Mouse (Mus musculus) limb, embryonic 14.5 days (tissue): ENCODE data around the gene Mxd1. TPM values are rescaled to one million over a fixed set of nuclear protein-coding genes. Genes with fewer than 3 reads are reported as not detected.

Experiments used
- ATAC-seq: fragments of 200-750 bp; cut with Nextera tagmentation; 2 replicates; pipeline ENCODE4 v1.8.0; 2017; ENCODE audit warnings: low read depth, moderate number of reproducible peaks, moderate TSS enrichment; ENCODE audit not compliant: low FRiP score
- DNase-seq: peaks from one replicate; pipeline ENCODE4 v3.0.0-alpha.2; 2015; ENCODE audit warnings: low spot score
- H3K27ac ChIP-seq: fragments of 300-500 bp; sonication (generic); replicated peaks from 2 replicates; pipeline ENCODE4 v1.5.1; 2014; ENCODE audit warnings: low read depth, mild to moderate bottlenecking, low read length, moderate library complexity, mixed read lengths
- H3K27me3 ChIP-seq: fragments of 300-500 bp; sonication (generic); 2 replicates; pipeline ENCODE4 v1.6.1; 2014; ENCODE audit warnings: low read length, mixed read lengths; ENCODE audit not compliant: control insufficient read depth, insufficient read depth
- H3K36me3 ChIP-seq: fragments of 300-500 bp; sonication (generic); 2 replicates; pipeline ENCODE4 v1.6.1; 2014; ENCODE audit warnings: mild to moderate bottlenecking, low read length, moderate library complexity, mixed read lengths; ENCODE audit not compliant: control insufficient read depth, insufficient read depth
- H3K4me1 ChIP-seq: fragments of 300-500 bp; sonication (generic); 2 replicates; pipeline ENCODE4 v1.6.1; 2014; ENCODE audit warnings: antibody characterized with exemption, low read length, mixed read lengths; ENCODE audit not compliant: control insufficient read depth, insufficient read depth
- H3K4me2 ChIP-seq: fragments of 300-500 bp; sonication (generic); replicated peaks from 2 replicates; pipeline ENCODE4 v1.6.1; 2014; ENCODE audit warnings: low read depth, mild to moderate bottlenecking, low read length, moderate library complexity; ENCODE audit not compliant: severe bottlenecking
- H3K4me3 ChIP-seq: fragments of 300-500 bp; sonication (generic); replicated peaks from 2 replicates; pipeline ENCODE4 v1.5.1; 2014; ENCODE audit warnings: low read length
- H3K9ac ChIP-seq: fragments of 300-500 bp; sonication (generic); 2 replicates; pipeline ENCODE4 v1.6.1; 2014; ENCODE audit warnings: mild to moderate bottlenecking, low read depth, low read length, moderate library complexity; ENCODE audit not compliant: severe bottlenecking
- H3K9me3 ChIP-seq: fragments of 300-500 bp; sonication (generic); 2 replicates; pipeline ENCODE4 v1.6.1; 2016; ENCODE audit warnings: low read length; ENCODE audit not compliant: control insufficient read depth
- POLR2A ChIP-seq: fragments of 200-500 bp; IDR thresholded peaks from 2 replicates; pipeline ENCODE4 v1.8.0; 2012; ENCODE audit warnings: inconsistent platforms, mild to moderate bottlenecking, moderate library complexity, borderline replicate concordance; ENCODE audit not compliant: insufficient read depth, insufficient read length; ENCODE audit errors: extremely low read depth
- WGBS: fragments of 180-500 bp; shearing (Covaris S2); extraction: QIAGEN DNeasy Blood & Tissue Kit; methylation state at CpG from one replicate; pipeline ENCODE4 v1.1.7; 2014; 5-methylcytosine and 5-hydroxymethylcytosine counted together
- polyA plus RNA-seq, 2 experiments: library from polyadenylated mRNA; depleted of rRNA in 1 of 2; stranded (reverse) in 1 of 2; unstranded in 1 of 2; fragments of >200 nt; fragmentation: Nextera tagmentation in 1 of 2; extraction: Ambion mirVana in 1 of 2; gene quantifications; 2 replicates each; pipeline versions ENCODE4 v1.2.1 to v1.2.3; 2012 to 2014

The Mxd1 gene
- polyA plus RNA-seq, 2 experiments: 10.7 to 11.7 TPM

GRCm38 (mm10) chr6:86636495-86636894 lies 32.5 kb downstream of the Mxd1 start:
- no peak overlapping the region for H3K27ac ChIP-seq
- H3K27me3 ChIP-seq: no peaks in the 10 kb centered on the region
- H3K9ac ChIP-seq: no peak overlapping the region
- no peak for DNase-seq
- no peak for TF ChIP-seq POLR2A
- no peaks in the 10 kb centered on the region for H3K36me3 ChIP-seq
- H3K4me2 ChIP-seq: no peak overlapping the region
- no peak overlapping the region for H3K4me3 ChIP-seq
- no peaks in the 10 kb centered on the region for H3K4me1 ChIP-seq
- 62% methylated on average over 2 of the region's 2 CpGs for WGBS
- no peaks in the 10 kb centered on the region for H3K9me3 ChIP-seq
- no peak for ATAC-seq

DNA sequence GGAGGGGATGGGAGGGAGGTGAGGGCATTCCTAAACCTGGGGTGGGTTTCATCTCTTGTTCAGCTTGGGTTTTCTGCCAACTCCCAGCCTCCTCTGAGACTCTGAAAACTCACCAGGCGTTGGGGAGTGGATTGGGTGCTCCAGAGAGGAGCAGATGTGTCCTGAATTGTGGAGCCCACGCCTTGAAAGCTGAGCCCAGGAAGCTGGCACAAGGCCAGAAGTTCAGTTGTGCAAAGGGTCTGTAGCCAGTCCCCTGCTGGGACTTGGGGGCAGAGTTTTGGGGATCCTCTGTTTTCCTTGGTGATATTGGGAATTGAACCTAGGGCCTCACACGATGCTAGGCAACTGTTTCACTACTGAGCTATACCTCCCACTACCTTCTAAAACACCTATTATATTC lies 38.8 kb downstream of the Mxd1 start:
- ATAC-seq: no peak
- no peak for DNase-seq
- WGBS: 72% methylated on average over 3 of the region's 3 CpGs

GRCm38 (mm10) chr6:86627946-86628345 lies 41.0 kb downstream of the Mxd1 start, which contains the start of gene Asprv1:
Asprv1 (plus strand) TSS chr6:86628164.
- Histone ChIP-seq H3K9ac (no peak within 1 kb of the TSS), H3K27me3 (no peaks in the 10 kb centered on the region), H3K4me2 (no peak within 1 kb of the TSS), H3K36me3 (no peaks in the 10 kb centered on the region), H3K4me1 (peaks cover 19% of the 10 kb centered on the region), H3K9me3 (no peaks in the 10 kb centered on the region), H3K4me3 (no peak within 1 kb of the TSS), H3K27ac (no peak within 1 kb of the TSS)
- ATAC-seq: no peak
- TF ChIP-seq POLR2A: no peak
- DNase-seq: no peak
- WGBS: 57% methylated on average over 10 of the region's 10 CpGs

More for the DNA sequence above, 38.8 kb downstream of the Mxd1 start:
- Histone ChIP-seq H3K4me1 (no peaks in the 10 kb centered on the region), H3K4me3 (no peak overlapping the region), H3K9me3 (no peaks in the 10 kb centered on the region), H3K9ac (no peak overlapping the region), H3K27me3 (no peaks in the 10 kb centered on the region), H3K27ac (no peak overlapping the region), H3K36me3 (no peaks in the 10 kb centered on the region), H3K4me2 (no peak overlapping the region)
- TF ChIP-seq POLR2A: no peak

GRCm38 (mm10) chr6:86624074-86625030 lies 44.6 kb downstream of the Mxd1 start:
- DNase-seq: peak; percentile 80
- Histone ChIP-seq H3K4me1 (peaks cover 19% of the 10 kb centered on the region), H3K9me3 (no peaks in the 10 kb centered on the region), H3K4me2 (peak overlapping the region; percentile 11; the same call in 1 of the 2 replicates), H3K27ac (peak overlapping the region; percentile 54), H3K4me3 (no peak overlapping the region), H3K36me3 (no peaks in the 10 kb centered on the region), H3K27me3 (0 out of 2 replicates have a peak, but pooled peaks cover 9% of the 10 kb centered on the region), H3K9ac (no peak overlapping the region)
- 17% methylated on average over 18 of the region's 18 CpGs for WGBS
- no peak for TF ChIP-seq POLR2A
- peak; percentile 69 for ATAC-seq

DNA sequence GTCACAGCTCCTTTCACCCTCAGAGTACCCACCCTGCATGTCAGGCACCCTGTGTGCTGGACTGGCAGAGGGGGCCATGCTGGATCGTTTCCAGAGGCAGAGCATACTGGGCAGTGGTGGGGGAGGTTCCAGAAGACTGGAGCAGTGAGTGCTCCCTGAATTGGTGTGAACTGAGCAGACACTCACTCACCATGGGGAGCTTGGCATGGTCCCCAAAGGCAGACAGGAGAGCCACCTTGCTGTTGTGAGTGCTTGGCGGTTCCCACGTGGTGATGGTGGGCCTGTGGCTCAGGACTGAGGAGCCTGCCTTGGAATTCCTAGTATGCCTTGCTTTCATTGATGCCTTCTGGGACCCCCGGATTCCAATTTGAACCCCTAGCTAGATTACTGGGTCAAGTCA lies 45.8 kb downstream of the Mxd1 start:
- H3K9ac ChIP-seq: no peak overlapping the region
- peaks cover 19% of the 10 kb centered on the region for H3K4me1 ChIP-seq
- WGBS: 60% methylated on average over 4 of the region's 4 CpGs
- TF ChIP-seq POLR2A: no peak
- DNase-seq (no peak), ATAC-seq (no peak)
- H3K4me2 ChIP-seq: no peak overlapping the region
- H3K27ac ChIP-seq: no peak overlapping the region
- no peaks in the 10 kb centered on the region for H3K36me3 ChIP-seq
- H3K27me3 ChIP-seq: 0 out of 2 replicates have a peak, but pooled peaks cover 9% of the 10 kb centered on the region
- H3K9me3 ChIP-seq: no peaks in the 10 kb centered on the region
- H3K4me3 ChIP-seq: no peak overlapping the region
